Mouse (Mus musculus): ENCODE measurements at regions not wholly inside any gene's neighbourhood (a gene's known extent, or its start where the extent isn't known, plus 50 kb on each side); places are given as distances from the start of the nearest gene placed in this dataset.

DNA sequence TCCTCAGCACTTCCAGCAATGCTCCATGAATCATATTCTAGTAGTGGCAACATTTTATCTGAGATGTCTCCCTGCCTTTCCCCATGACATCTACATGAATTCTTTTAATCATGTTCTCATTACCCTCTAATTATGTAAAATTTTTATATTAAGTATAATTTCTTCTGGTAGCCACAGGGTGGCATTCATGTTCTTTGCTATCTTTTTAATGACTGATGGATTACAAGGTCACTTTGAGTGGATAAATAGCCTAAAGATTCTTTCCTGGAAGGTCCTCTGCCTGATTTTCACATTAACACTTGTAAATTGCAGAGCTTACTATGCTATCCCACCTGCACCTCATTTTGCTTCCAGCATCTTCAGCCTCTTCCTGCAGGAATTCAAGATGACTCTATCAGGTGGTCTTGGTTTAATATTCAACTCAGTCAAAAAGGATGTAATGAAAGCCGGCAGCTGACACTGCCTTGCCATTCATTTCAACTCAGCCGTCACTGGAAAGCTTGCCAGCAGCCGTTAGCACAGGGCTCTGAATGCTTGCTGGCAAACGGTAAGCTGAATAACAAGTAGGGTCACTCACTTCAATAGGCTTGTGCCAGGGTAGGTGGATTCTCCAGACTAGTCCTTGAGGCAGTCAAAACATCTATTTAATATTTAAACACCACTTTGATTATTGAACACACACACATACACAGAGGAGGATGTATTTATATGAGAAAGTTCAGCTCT lies 97.0 kb upstream of the Fshr start:
- CTCF ChIA-PET = no interaction called here

- CTCF ChIA-PET = no interaction called here
Measured at GRCm38 (mm10) chr17:89281321-89281720, 80.8 kb upstream of the Fshr start.

- CTCF ChIA-PET = no interaction called here
Measured at GRCm38 (mm10) chr17:89272141-89272540, 71.7 kb upstream of the Fshr start.

GRCm38 (mm10) chr17:89255687-89256086 lies 55.2 kb upstream of the Fshr start:
- CTCF ChIA-PET = no interaction called here

DNA sequence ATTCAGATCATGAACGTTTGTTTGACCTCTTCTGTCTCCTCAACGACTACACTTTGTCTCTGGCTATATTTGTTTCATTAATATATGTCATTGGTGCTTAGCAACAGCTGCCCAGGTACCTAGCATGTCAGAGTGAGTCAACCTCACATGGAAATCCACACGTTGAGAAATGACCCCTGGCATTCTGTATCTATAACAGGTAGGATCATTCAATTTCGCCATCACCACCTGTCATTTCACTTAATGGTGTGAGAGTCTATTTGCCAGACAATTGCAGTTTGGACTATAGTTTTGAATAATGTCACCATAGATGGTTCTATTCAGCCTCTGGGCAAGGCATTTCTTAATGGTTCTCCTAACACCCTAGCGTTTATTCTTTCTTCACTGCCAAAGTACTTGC lies 50.3 kb upstream of the Fshr start:
- CTCF ChIA-PET = no interaction called here
